Mouse (Mus musculus) embryonic fibroblast, embryonic 13.5 days (primary cell): ENCODE results near the gene Hsd17b1. TPM values are rescaled to one million over a fixed set of nuclear protein-coding genes. Genes with fewer than 3 reads are reported as not detected.
A peak's percentile ranks its signal among the peaks of the same experiment; 100 is the strongest.

ENCODE experiments used
- H3K27ac ChIP-seq: 2 replicates; pipeline ENCODE4 v1.5.1; 2012; ENCODE audit warnings: low read length, control low read depth, inconsistent platforms; ENCODE audit not compliant: insufficient read depth
- H3K4me1 ChIP-seq: 2 replicates; pipeline ENCODE4 v1.6.1; 2011; ENCODE audit warnings: low read length; ENCODE audit not compliant: control insufficient read depth, insufficient read depth
- H3K4me3 ChIP-seq: 2 replicates; pipeline ENCODE4 v1.5.1; 2011; ENCODE audit warnings: mild to moderate bottlenecking, control low read depth, low read length; ENCODE audit not compliant: insufficient read depth
- CTCF ChIP-seq: IDR thresholded peaks from 2 replicates; pipeline ENCODE4 v1.5.1; 2011; ENCODE audit warnings: mild to moderate bottlenecking, control low read depth, low read length, moderate library complexity, borderline replicate concordance; ENCODE audit not compliant: insufficient read depth
- POLR2A ChIP-seq: IDR thresholded peaks from 2 replicates; pipeline ENCODE4 v1.6.1; 2011; ENCODE audit warnings: low read depth, mild to moderate bottlenecking, control low read depth, low read length, moderate library complexity
- polyA plus RNA-seq: library from polyadenylated mRNA; stranded (reverse); fragments of >200 nt; gene quantifications from 2 replicates; pipeline ENCODE4 v1.2.4, GENCODE M21; 2011; ENCODE audit warnings: low read depth; ENCODE audit not compliant: missing spikeins, insufficient read length

Hsd17b1 gene
- 1.2 and 5.2 TPM in 2 replicates for polyA plus RNA-seq

- H3K27ac ChIP-seq, result no peak within 1 kb of the TSS
- no peak for TF ChIP-seq POLR2A
- no peak for TF ChIP-seq CTCF
- no peaks in the 10 kb centered on the region for H3K4me1 ChIP-seq
- H3K4me3 ChIP-seq, result no peak within 1 kb of the TSS
These were observed at the start of gene Hsd17b1 for GRCm38 (mm10) chr11:101078121-101078520. TSS of gene Hsd17b1 (plus strand) at chr11:101078411.

DNA sequence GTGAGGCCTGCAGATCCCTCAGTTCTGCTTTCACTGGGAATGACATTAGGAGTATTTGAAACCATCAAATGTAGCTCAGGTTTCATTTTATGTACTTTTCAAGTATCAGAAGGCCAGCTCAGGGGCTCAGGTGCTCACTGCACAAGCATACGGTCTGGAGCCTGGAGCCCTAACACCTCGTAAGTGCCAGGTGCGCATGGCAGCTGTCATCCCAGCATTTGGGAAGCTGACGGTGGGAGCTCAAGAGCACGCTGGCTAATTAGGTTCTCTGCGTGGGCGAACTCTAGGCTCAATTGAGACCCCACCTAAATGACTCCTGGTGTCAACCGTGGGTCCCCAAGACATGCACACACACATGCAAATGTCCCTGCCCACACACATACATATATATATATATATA lies 48.9 kb upstream of the Hsd17b1 start:
- TF ChIP-seq POLR2A (no peak), CTCF (no peak)
- peaks cover 11% of the 10 kb centered on the region for H3K4me1 ChIP-seq
- H3K27ac ChIP-seq, result no peak overlapping the region; the same call in 1 of the 2 replicates
- H3K4me3 ChIP-seq, result no peak overlapping the region

- Histone ChIP-seq H3K4me3 (no peak overlapping the region), H3K4me1 (peaks cover 11% of the 10 kb centered on the region), H3K27ac (peak overlapping the region; percentile 96)
- TF ChIP-seq POLR2A (no peak), CTCF (no peak)
These were observed 47.9 kb upstream of the Hsd17b1 start for GRCm38 (mm10) chr11:101030136-101030807.

DNA sequence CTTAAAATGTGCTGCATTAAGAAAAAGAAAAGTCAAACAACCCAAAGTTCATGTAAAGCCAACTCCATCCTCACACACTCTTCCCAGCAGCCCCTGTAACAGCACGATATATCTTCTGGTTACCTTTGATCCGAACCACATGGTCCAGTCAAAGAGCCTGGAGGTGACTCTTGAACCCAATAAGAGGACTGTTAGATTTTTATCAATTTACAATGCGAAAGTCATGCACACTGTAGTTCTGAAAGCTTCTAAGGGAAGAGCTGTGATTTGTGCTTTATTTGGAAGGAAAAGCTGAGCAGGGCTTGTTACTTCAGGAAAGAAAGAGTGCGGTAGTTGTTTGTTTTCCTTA lies 47.4 kb upstream of the Hsd17b1 start:
- Histone ChIP-seq H3K27ac (peak overlapping the region; percentile 96), H3K4me1 (peaks cover 11% of the 10 kb centered on the region), H3K4me3 (no peak overlapping the region)
- TF ChIP-seq POLR2A (no peak), CTCF (no peak)

GRCm38 (mm10) chr11:101031470-101031869 lies 46.7 kb upstream of the Hsd17b1 start:
- H3K27ac ChIP-seq, result peak overlapping the region; percentile 96
- no peak for TF ChIP-seq CTCF
- TF ChIP-seq POLR2A, result no peak
- no peak overlapping the region for H3K4me3 ChIP-seq
- H3K4me1 ChIP-seq, result peaks cover 11% of the 10 kb centered on the region

DNA sequence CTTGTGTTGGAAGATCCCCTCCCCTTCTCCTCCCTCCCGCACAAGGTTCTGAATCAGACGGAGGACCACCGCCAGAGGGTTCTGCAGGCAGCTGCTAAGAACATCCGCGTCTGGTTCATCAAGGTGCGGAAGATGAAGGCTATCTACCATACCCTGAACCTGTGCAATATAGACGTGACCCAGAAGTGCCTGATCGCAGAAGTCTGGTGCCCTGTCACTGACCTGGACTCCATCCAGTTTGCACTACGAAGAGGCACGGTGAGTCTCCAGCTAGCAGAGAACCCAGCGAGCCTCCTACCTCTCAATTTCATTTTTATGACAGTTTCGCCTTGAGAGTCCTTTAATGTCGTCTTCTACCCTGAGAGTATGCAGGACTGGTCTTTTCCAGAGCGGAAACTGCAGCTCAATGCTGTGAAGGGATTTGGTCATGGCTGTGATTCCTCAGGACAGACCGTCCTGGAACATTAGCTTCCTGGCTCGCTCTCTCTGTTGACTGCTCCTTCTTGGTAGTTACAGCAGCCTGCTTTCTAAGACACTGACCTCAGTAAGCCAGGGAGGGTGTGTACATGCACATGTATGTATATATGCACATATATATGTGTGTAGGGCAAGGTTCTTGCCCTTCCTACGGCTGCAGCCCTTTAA lies 44.2 kb upstream of the Hsd17b1 start:
- no peak overlapping the region for H3K27ac ChIP-seq
- no peak overlapping the region for H3K4me3 ChIP-seq
- TF ChIP-seq POLR2A, result no peak
- TF ChIP-seq CTCF, result no peak
- H3K4me1 ChIP-seq, result peaks cover 11% of the 10 kb centered on the region

GRCm38 (mm10) chr11:101034614-101035327 lies 43.4 kb upstream of the Hsd17b1 start:
- Histone ChIP-seq H3K4me1 (peaks cover 11% of the 10 kb centered on the region), H3K4me3 (no peak overlapping the region), H3K27ac (no peak overlapping the region)
- TF ChIP-seq POLR2A (no peak), CTCF (no peak)

DNA sequence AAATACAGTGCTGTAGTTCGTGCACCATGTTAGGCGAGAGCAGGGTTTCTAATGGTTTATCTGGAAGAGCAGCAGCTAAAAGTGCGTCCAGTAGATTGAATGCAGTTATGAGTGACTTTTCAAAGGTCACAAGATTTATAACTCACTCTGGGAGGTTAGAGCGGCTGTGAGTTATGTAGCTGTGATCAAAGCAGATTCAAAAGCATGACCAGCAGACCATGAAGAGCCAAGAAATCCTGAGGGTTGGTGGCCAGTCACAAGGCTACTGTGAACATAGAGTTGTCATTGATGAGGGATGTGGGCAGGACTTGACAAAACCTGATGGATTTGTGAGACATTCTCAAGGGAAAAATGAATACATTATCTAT lies 42.9 kb upstream of the Hsd17b1 start:
- H3K4me1 ChIP-seq, result peaks cover 7% of the 10 kb centered on the region
- H3K4me3 ChIP-seq, result no peak overlapping the region
- H3K27ac ChIP-seq, result no peak overlapping the region
- no peak for TF ChIP-seq CTCF
- no peak for TF ChIP-seq POLR2A

GRCm38 (mm10) chr11:101037795-101038194 lies 40.4 kb upstream of the Hsd17b1 start:
- TF ChIP-seq POLR2A (no peak), CTCF (no peak)
- Histone ChIP-seq H3K4me3 (no peak overlapping the region), H3K4me1 (no peaks in the 10 kb centered on the region), H3K27ac (no peak overlapping the region)

DNA sequence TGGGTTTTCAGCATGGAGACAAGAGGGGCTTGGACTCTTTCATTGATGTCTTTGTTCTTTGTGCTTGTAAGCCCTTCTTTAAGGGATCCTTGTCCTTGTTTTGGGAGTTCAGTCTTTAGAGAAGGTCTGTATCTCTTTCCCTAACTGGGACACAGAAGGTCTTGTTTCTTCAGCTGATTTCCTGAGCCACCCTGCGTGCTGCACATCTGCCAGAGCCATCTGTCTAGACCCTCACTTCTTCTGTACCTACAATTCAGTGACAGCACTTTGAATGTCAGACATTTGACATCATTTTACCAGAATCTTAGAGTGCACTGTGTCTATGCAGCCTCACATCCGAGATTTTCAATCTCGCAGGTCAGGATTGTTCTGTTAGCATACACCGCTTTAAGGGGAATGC lies 32.4 kb upstream of the Hsd17b1 start:
- Histone ChIP-seq H3K4me3 (no peak overlapping the region), H3K27ac (no peak overlapping the region), H3K4me1 (no peaks in the 10 kb centered on the region)
- TF ChIP-seq POLR2A (no peak), CTCF (no peak)
